Mouse (Mus musculus): ENCODE results near the gene Smpx. TPM values are rescaled to one million over a fixed set of nuclear protein-coding genes. Genes with fewer than 3 reads are reported as not detected.

The Smpx gene
- total RNA-seq, 2 experiments from 2014 or later, result not detected

GRCm38 (mm10) chrX:157732346-157732745 lies 33.6 kb downstream of the Smpx start:
- TF ChIP-seq CTCF (conservative IDR thresholded peaks at IDR 0.05), result no peak
- H3K4me3 ChIP-seq, result no peak overlapping the region; the same call in 1 of the 2 replicates
- no peak overlapping the region for H3K27ac ChIP-seq
- no peak for DNase-seq (ENCODE audit: low spot score in 2 of 2)

- no peak for TF ChIP-seq CTCF (conservative IDR thresholded peaks at IDR 0.05)
- DNase-seq (ENCODE audit: low spot score in 2 of 2), result no peak
- H3K27ac ChIP-seq, result no peak overlapping the region
- no peak overlapping the region for H3K4me3 ChIP-seq
These were observed 35.1 kb downstream of the Smpx start for GRCm38 (mm10) chrX:157733836-157734235.

DNA sequence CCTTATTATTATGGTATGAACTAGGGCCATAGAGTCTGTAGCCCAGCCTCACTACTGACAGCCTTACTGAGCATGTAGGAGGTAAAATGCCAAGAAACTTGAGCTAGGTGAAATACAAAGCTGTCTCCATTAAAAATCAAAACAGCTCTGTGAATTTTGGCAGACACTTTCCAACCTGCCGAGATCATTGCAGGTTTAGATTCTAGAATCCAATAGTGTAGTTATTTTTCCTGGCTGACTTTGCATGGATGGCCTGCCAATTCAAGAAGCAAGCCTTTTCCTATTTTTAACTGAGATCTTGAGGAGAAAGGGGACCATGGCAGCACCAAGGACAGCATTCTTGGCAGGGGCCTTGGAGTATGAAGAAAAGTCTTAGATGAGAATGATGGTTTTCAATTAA lies 35.6 kb downstream of the Smpx start:
- Histone ChIP-seq H3K4me3 (no peak overlapping the region), H3K27ac (no peak overlapping the region)
- no peak for TF ChIP-seq CTCF (conservative IDR thresholded peaks at IDR 0.05)
- DNase-seq (ENCODE audit: low spot score in 2 of 2), result no peak

DNA sequence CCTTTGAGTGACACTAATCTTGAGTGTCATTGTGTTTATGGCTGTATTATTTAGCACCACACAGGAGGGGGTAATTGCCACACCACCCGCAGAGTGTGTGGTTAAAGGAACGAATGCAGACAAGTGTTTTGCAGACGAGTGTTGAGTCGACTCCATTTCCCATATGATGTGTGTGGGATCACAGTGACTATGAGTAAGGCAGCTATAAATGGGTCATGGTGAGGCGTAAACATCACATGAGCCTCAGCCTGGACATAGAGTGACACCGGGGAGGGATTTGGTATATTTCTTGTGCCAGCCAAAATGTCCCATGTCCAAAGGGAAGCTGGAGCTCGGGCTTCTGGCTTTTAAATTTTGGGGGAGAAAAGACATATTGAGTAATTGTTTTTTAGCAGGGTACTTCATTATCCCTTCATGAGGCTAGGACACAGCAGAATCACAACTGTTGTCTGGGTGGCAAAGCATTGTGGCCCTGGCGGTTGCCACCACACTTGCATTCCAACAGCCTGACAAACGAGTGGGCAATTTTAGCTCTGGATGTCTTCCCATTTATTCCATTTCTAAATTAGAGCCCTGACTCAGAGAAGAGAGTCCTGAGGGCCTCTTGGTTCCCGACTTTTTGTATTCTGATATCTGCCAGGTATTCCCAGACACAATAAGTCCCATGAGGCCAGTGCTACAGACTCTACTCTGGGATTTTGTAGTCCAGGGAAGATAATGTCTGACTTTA lies 49.3 kb downstream of the Smpx start:
- Histone ChIP-seq H3K4me3 (no peak overlapping the region), H3K27ac (no peak overlapping the region)
- no peak for DNase-seq (ENCODE audit: low spot score in 2 of 2)
- TF ChIP-seq CTCF (conservative IDR thresholded peaks at IDR 0.05), result no peak

- H3K4me3 ChIP-seq, result no peak overlapping the region
- no peak for TF ChIP-seq CTCF (conservative IDR thresholded peaks at IDR 0.05)
- no peak for DNase-seq (ENCODE audit: low spot score in 2 of 2)
- H3K27ac ChIP-seq, result no peak overlapping the region
These were observed 55.8 kb downstream of the Smpx start for GRCm38 (mm10) chrX:157754559-157754958.

GRCm38 (mm10) chrX:157762542-157762941 lies 63.8 kb downstream of the Smpx start:
- no peak for TF ChIP-seq CTCF (conservative IDR thresholded peaks at IDR 0.05)
- no peak overlapping the region for H3K27ac ChIP-seq
- no peak overlapping the region for H3K4me3 ChIP-seq
- no peak for DNase-seq (ENCODE audit: low spot score in 2 of 2)

DNA sequence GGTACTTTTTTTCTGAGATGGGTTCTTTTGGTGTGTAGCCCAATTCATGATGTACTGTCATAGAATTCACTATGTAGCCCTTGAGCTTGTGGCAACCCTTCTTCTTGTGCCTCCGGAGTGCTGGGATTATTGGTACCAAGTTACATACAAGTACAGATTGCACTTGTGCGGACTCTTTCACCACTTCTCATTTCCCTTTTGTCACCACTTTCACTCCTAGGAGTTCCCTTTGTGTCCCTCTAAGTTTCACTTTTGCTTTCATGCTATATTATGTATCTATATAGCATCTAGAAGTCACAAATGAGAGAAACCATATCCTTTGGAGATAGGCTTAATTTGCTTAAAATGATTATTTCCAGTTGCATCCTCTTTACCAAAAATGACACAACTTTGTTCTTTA lies 103.0 kb downstream of the Smpx start:
- TF ChIP-seq CTCF (conservative IDR thresholded peaks at IDR 0.05), result no peak
- no peak for DNase-seq (ENCODE audit: low spot score in 2 of 2)
- H3K27ac ChIP-seq, result no peak overlapping the region

More for the DNA sequence above, 103.0 kb downstream of the Smpx start:
- no peak overlapping the region for H3K4me3 ChIP-seq

Other genes starting within 250 kb of the Smpx start
- 100 to 1,000 TPM in 1 of 2 experiments, 10 to 100 TPM in 1; 80.3 to 111 TPM for gene Sms, start 206.6 kb upstream of the Smpx start, total RNA-seq (2021)
- gene Yy2, start 129.9 kb upstream of the Smpx start, total RNA-seq (2021), result under 1 TPM in 1 of 2 experiments, not detected in 1; 0.93 TPM
- gene Mbtps2, start 100.2 kb upstream of the Smpx start, total RNA-seq (2021), result 10 to 100 TPM; 34.0 to 34.1 TPM
- gene Klhl34, start 119.5 kb downstream of the Smpx start, total RNA-seq (2021), result under 1 TPM; 0.25 to 0.26 TPM

All from layer of hippocampus, adult 2 months (tissue).